Mouse (Mus musculus): ENCODE measurements at regions not wholly inside any gene's neighbourhood (a gene's known extent, or its start where the extent isn't known, plus 50 kb on each side); places are given as distances from the start of the nearest gene placed in this dataset.

- no peak for DNase-seq
- intact Hi-C loops (cut with DNase I) = no loop called here
These were observed 350.2 kb downstream of the Nup35 start for GRCm38 (mm10) chr2:80967260-80967659.

GRCm38 (mm10) chr2:80969354-80969753, 352.3 kb downstream of the Nup35 start:
- DNase-seq = peak; percentile 38 to 55

GRCm38 (mm10) chr2:80973217-80973616, 356.2 kb downstream of the Nup35 start:
- DNase-seq = no peak
- intact Hi-C loops (cut with DNase I) = no loop called here

More at GRCm38 (mm10) chr2:80969354-80969753, 352.3 kb downstream of the Nup35 start:
- intact Hi-C loops (cut with DNase I) = no loop called here

- DNase-seq = no peak
- intact Hi-C loops (cut with DNase I) = no loop called here
These were observed 381.3 kb downstream of the Nup35 start for GRCm38 (mm10) chr2:80998296-80998695.

GRCm38 (mm10) chr2:81007071-81007470, 390.0 kb downstream of the Nup35 start:
- no peak for DNase-seq
- intact Hi-C loops (cut with DNase I) = no loop called here

- intact Hi-C loops (cut with DNase I) = no loop called here
- peak; percentile 9 to 35 for DNase-seq
These were observed 406.6 kb downstream of the Nup35 start for GRCm38 (mm10) chr2:81023620-81024019.
